Mouse (Mus musculus) forelimb bud, embryonic 11.5 days (tissue): ENCODE measurements around the gene Olfr165.
"Not testable (repeated sequence)": the region's sequence is repeated elsewhere in the genome, so short reads cannot be mapped to it uniquely, and the experiment has no call there.

Experiments used
- DNase-seq: peaks from one replicate; pipeline ENCODE4 v3.0.0-alpha.2; 2012; ENCODE audit warnings: low read depth, low spot score

Olfr165 gene

GRCm38 (mm10) chr16:19423034-19423433 lies at the start of gene Olfr165:
TSS of gene Olfr165 (minus strand) at chr16:19423134.
- DNase-seq, result no peak

- DNase-seq, result no peak
These were observed 41.4 kb upstream of the Olfr165 start for GRCm38 (mm10) chr16:19464365-19464764.

GRCm38 (mm10) chr16:19458741-19459140 lies 35.8 kb upstream of the Olfr165 start:
- DNase-seq, result not testable (repeated sequence)

- DNase-seq, result no peak
These were observed 35.0 kb downstream of the Olfr165 start for GRCm38 (mm10) chr16:19387984-19388383.
